Mouse (Mus musculus): Measurements from ENCODE around the gene Gbf1. TPM values are rescaled to one million over a fixed set of nuclear protein-coding genes. Genes with fewer than 3 reads are reported as not detected.

The Gbf1 gene
- polyA plus RNA-seq, 1 experiment from 2014 or later = 12.0 TPM

DNA sequence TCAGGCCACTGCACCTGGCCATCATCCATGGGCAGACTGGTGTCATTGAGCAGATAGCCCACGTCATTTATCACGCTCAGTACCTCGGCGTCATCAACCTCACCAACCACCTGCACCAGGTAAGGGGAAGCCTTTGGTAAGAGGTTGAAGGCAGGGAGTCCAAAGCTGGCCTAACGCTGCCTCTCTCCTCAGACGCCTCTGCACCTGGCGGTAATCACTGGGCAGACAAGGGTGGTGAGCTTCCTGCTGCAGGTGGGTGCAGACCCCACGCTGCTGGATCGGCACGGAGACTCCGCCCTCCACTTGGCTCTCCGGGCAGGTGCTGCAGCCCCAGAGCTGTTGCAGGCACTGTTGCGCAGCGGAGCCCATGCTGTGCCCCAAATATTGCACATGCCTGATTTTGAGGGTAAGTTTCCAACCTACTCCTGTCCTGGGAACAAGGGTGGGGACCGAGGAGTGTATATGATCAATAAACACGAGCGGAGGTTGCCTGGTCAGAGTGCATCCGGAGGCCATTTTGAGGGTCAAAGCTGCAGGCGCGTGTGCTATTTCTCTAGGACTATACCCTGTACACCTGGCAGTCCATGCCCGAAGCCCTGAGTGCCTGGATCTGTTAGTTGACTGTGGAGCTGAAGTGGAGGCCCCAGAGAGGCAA, 157.5 kb downstream of the Gbf1 start:
- TF ChIP-seq CTCF (IDR thresholded peaks at IDR 0.05; ENCODE audit: low read depth) (no peak), EP300 (IDR thresholded peaks at IDR 0.05; ENCODE audit: low read depth) (no peak)

DNA sequence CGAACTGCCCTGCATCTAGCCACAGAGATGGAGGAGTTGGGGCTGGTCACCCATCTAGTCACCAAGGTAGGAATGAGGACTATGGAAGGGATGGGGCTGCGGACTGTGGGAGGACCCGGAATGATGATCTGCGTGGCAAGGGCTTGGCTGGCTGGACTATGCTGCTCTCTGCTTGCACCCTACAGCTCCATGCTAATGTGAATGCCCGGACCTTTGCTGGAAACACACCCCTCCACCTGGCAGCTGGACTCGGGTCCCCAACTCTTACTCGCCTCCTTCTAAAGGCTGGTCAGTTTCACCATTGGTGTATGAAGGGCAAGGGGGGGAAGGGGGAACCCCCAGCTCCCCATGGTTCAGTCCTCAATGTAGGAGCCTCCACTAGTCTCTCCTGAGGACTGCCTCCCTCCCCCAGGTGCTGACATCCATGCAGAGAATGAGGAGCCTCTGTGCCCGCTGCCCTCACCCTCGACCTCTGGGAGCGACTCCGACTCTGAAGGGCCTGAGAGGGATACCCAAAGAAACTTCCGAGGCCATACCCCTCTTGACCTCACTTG, 158.1 kb downstream of the Gbf1 start:
- DNase-seq = peak; percentile 12
- Histone ChIP-seq H3K9ac (replicated peaks) (no peak overlapping the region), H3K36me3 (replicated peaks; ENCODE audit: insufficient read depth, low read length) (peaks cover 20% of the 10 kb centered on the region), H3K4me1 (ENCODE audit: insufficient read depth) (peaks cover 32% of the 10 kb centered on the region), H3K4me3 (ENCODE audit: low read depth, low read length) (no peak overlapping the region), H3K9me3 (ENCODE audit: low read length) (no peaks in the 10 kb centered on the region), H3K4me2 (ENCODE audit: low read depth, low read length) (no peak overlapping the region), H3K27ac (ENCODE audit: low read depth) (no peak overlapping the region), H3K27me3 (ENCODE audit: insufficient read depth, low read length) (peaks cover 13% of the 10 kb centered on the region; the same call in 1 of the 2 replicates)
- no peak for ATAC-seq
- WGBS (ENCODE audit: insufficient replicate concordance) = 88% methylated on average over 12 of the region's 12 CpGs
- TF ChIP-seq CTCF (IDR thresholded peaks at IDR 0.05; ENCODE audit: low read depth) (no peak), EP300 (IDR thresholded peaks at IDR 0.05; ENCODE audit: low read depth) (no peak)

More for the DNA sequence above, 157.5 kb downstream of the Gbf1 start:
- Histone ChIP-seq H3K9ac (replicated peaks) (no peak overlapping the region), H3K4me3 (ENCODE audit: low read depth, low read length) (no peak overlapping the region), H3K36me3 (replicated peaks; ENCODE audit: insufficient read depth, low read length) (peaks cover 20% of the 10 kb centered on the region), H3K27ac (ENCODE audit: low read depth) (no peak overlapping the region), H3K4me2 (ENCODE audit: low read depth, low read length) (no peak overlapping the region), H3K27me3 (ENCODE audit: insufficient read depth, low read length) (peaks cover 7% of the 10 kb centered on the region; the same call in 1 of the 2 replicates), H3K9me3 (ENCODE audit: low read length) (no peaks in the 10 kb centered on the region), H3K4me1 (ENCODE audit: insufficient read depth) (peaks cover 25% of the 10 kb centered on the region)
- WGBS (ENCODE audit: insufficient replicate concordance) = 80% methylated on average over 21 of the region's 21 CpGs
- ATAC-seq (no peak), DNase-seq (peak; percentile 15)

GRCm38 (mm10) chr19:46311341-46311740, 159.0 kb downstream of the Gbf1 start:
- DNase-seq (no peak), ATAC-seq (no peak)
- 90% methylated on average over 9 of the region's 9 CpGs for WGBS (ENCODE audit: insufficient replicate concordance)
- Histone ChIP-seq H3K9ac (replicated peaks) (no peak overlapping the region), H3K4me1 (ENCODE audit: insufficient read depth) (peaks cover 34% of the 10 kb centered on the region), H3K36me3 (replicated peaks; ENCODE audit: insufficient read depth, low read length) (peaks cover 20% of the 10 kb centered on the region), H3K27ac (ENCODE audit: low read depth) (no peak overlapping the region), H3K27me3 (ENCODE audit: insufficient read depth, low read length) (peaks cover 22% of the 10 kb centered on the region), H3K4me2 (ENCODE audit: low read depth, low read length) (no peak overlapping the region), H3K9me3 (ENCODE audit: low read length) (no peaks in the 10 kb centered on the region), H3K4me3 (ENCODE audit: low read depth, low read length) (no peak overlapping the region)
- TF ChIP-seq CTCF (IDR thresholded peaks at IDR 0.05; ENCODE audit: low read depth) (no peak), EP300 (IDR thresholded peaks at IDR 0.05; ENCODE audit: low read depth) (no peak)

DNA sequence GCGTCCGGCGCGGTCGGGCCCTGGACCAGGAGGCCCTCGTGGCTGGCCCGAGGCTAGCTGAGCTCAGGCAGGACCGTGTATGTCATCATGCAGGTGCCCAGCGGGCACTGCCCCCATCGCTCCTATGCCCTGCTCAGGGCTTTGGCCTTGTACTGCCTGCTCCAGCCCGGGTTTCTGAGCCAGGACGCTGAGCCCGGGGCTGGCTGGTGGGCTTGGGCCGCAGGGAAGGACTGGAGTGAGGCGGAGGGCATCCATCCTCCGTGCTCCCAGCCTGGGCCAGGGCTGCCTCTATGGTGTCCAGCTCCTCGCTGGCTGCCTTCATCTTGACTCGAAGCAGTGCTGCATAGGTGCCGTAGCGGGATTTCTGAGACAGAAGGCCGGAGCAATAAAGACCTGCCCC, 160.3 kb downstream of the Gbf1 start:
- no peak overlapping the region for H3K9ac ChIP-seq (replicated peaks)
- ATAC-seq = no peak

DNA sequence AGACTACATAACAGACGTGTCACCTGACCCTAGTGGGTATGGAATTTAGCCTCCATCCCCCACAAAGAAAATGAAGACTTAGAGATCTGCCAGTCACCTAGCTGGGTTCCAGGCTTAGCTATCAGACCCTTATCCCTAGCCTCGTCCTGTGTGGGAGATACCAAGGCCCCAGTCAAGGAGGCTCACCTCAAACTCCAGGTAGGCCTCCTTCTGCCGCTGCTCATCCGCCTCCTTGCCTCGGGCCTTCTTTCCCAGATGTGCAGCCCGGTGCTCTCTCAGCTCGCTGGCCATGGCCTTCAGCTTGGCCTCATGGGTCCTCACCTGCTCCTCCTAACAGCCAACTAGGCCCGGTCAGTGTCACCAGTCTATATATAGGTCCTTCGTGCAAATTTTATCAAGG, 160.8 kb downstream of the Gbf1 start:
- H3K27me3 ChIP-seq (ENCODE audit: insufficient read depth, low read length) = peaks cover 38% of the 10 kb centered on the region
- no peak for DNase-seq
- H3K36me3 ChIP-seq (replicated peaks; ENCODE audit: insufficient read depth, low read length) = peaks cover 18% of the 10 kb centered on the region
- H3K27ac ChIP-seq (ENCODE audit: low read depth) = no peak overlapping the region
- no peak overlapping the region for H3K4me2 ChIP-seq (ENCODE audit: low read depth, low read length)
- no peaks in the 10 kb centered on the region for H3K9me3 ChIP-seq (ENCODE audit: low read length)
- WGBS (ENCODE audit: insufficient replicate concordance) = 84% methylated on average over 9 of the region's 9 CpGs
- H3K9ac ChIP-seq (replicated peaks) = no peak overlapping the region
- TF ChIP-seq CTCF (IDR thresholded peaks at IDR 0.05; ENCODE audit: low read depth) (no peak), EP300 (IDR thresholded peaks at IDR 0.05; ENCODE audit: low read depth) (no peak)
- ATAC-seq = no peak
- H3K4me3 ChIP-seq (ENCODE audit: low read depth, low read length) = no peak overlapping the region
- H3K4me1 ChIP-seq (ENCODE audit: insufficient read depth) = peaks cover 47% of the 10 kb centered on the region

More for the DNA sequence above, 160.3 kb downstream of the Gbf1 start:
- 89% methylated on average over 21 of the region's 21 CpGs for WGBS (ENCODE audit: insufficient replicate concordance)
- Histone ChIP-seq H3K4me3 (ENCODE audit: low read depth, low read length) (no peak overlapping the region), H3K36me3 (replicated peaks; ENCODE audit: insufficient read depth, low read length) (peaks cover 18% of the 10 kb centered on the region), H3K27me3 (ENCODE audit: insufficient read depth, low read length) (peaks cover 35% of the 10 kb centered on the region), H3K4me1 (ENCODE audit: insufficient read depth) (peaks cover 42% of the 10 kb centered on the region), H3K9me3 (ENCODE audit: low read length) (no peaks in the 10 kb centered on the region), H3K27ac (ENCODE audit: low read depth) (no peak overlapping the region), H3K4me2 (ENCODE audit: low read depth, low read length) (no peak overlapping the region)
- TF ChIP-seq CTCF (IDR thresholded peaks at IDR 0.05; ENCODE audit: low read depth) (no peak), EP300 (IDR thresholded peaks at IDR 0.05; ENCODE audit: low read depth) (no peak)
- DNase-seq = no peak

- H3K4me1 ChIP-seq (ENCODE audit: insufficient read depth) = peaks cover 45% of the 10 kb centered on the region
- DNase-seq (no peak), ATAC-seq (no peak)
- no peak overlapping the region for H3K9ac ChIP-seq (replicated peaks)
- no peak overlapping the region for H3K4me3 ChIP-seq (ENCODE audit: low read depth, low read length)
- H3K4me2 ChIP-seq (ENCODE audit: low read depth, low read length) = peak overlapping the region; percentile 62
- peaks cover 14% of the 10 kb centered on the region for H3K36me3 ChIP-seq (replicated peaks; ENCODE audit: insufficient read depth, low read length)
- H3K9me3 ChIP-seq (ENCODE audit: low read length) = no peaks in the 10 kb centered on the region
- H3K27ac ChIP-seq (ENCODE audit: low read depth) = no peak overlapping the region
- WGBS (ENCODE audit: insufficient replicate concordance) = 82% methylated on average over 6 of the region's 6 CpGs
- TF ChIP-seq CTCF (IDR thresholded peaks at IDR 0.05; ENCODE audit: low read depth) (no peak), EP300 (IDR thresholded peaks at IDR 0.05; ENCODE audit: low read depth) (no peak)
- H3K27me3 ChIP-seq (ENCODE audit: insufficient read depth, low read length) = peaks cover 43% of the 10 kb centered on the region
Observed at GRCm38 (mm10) chr19:46313591-46313990, 161.3 kb downstream of the Gbf1 start.

Measured in liver, postnatal 0 days (tissue).